Mouse (Mus musculus) gastrocnemius, postnatal 14 days (tissue): ENCODE measurements around the gene Dnah17. TPM values are rescaled to one million over a fixed set of nuclear protein-coding genes. Genes with fewer than 3 reads are reported as not detected.

Source experiments
- DNase-seq: peaks from one replicate; pipeline ENCODE4 v3.0.0; 2021; ENCODE audit warnings: mixed read lengths
- intact Hi-C: fragments of 180-260 bp; cut with DNase I; formaldehyde crosslinking; loops from one replicate; pipeline ENCODE4 v1.15.1; 2025; ENCODE audit warnings: low total_unique reads
- total RNA-seq, 2 experiments: library from RNA; stranded (reverse); gene quantifications; 2 replicates each; pipeline ENCODE4 v1.2.3; 2021

The Dnah17 gene
- total RNA-seq, 2 experiments from 2014 or later = 0.04 to 0.08 TPM

DNA sequence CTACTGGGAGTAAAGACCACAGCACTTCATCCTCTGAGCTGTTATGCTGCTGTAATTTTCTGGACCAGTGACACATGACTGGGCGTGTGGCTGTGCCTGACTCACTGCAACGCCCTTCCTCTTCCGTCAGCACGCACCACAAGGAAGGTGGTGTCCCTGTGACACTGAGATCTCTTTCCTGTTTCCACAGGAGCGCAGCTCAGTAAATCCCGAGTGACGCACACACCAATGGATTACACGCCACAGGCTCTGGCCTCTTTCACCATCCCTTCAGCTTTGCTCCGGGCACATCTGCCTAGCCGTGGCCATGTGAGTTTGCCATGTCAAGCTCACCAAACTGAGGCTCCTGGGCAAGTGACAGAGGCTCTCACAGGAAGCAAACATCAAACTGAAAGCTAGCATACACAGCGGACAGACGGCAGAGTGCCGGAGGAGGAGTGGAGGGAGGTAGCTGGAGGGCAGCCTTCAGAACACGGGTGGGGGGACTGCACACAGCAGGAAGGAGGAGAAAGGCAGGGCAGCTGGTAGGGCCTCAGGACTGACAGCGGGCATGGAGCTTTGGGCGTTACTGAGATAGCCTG lies 15.4 kb upstream of the Dnah17 start:
- no peak for DNase-seq
- intact Hi-C loops = no loop called here

DNA sequence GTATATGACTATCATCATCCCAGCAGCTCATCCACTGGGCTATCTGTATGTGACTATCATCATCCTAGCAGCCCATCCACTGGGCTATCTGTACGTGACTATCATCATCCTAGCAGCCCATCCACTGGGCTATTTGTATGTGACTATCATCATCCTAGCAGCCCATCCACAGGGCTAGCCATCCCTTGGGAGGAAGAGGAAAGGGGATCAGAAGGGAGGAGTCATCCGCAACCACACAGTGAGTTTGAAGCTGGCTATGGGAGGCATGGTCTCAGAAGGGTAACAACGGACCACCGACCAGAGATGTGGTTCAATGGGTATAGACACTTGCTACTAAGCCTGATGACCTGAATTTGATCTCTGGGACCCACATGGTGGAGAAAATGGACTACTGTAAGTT lies 14.7 kb upstream of the Dnah17 start:
- DNase-seq = no peak
- intact Hi-C loops = no loop called here

DNA sequence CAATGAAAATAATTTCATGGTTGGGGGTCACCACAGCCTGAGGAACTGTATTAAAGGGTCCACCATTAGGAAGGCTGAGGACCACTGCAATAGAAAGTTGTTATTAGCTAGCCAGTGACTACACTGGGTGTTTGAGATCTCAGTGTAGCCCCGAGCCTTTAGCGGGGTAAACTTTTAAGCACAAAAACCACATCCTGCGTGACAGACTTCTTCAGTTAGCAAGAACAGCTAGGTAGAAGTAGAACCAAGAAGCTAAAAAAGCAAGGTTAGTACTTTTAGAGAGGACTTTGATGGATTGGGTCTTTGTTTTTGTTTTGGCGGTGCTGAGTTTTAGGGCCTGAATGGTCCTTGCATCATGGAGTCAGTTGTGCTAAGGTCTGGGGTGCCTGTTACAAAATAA lies 13.3 kb upstream of the Dnah17 start:
- DNase-seq = no peak
- intact Hi-C loops = no loop called here

DNA sequence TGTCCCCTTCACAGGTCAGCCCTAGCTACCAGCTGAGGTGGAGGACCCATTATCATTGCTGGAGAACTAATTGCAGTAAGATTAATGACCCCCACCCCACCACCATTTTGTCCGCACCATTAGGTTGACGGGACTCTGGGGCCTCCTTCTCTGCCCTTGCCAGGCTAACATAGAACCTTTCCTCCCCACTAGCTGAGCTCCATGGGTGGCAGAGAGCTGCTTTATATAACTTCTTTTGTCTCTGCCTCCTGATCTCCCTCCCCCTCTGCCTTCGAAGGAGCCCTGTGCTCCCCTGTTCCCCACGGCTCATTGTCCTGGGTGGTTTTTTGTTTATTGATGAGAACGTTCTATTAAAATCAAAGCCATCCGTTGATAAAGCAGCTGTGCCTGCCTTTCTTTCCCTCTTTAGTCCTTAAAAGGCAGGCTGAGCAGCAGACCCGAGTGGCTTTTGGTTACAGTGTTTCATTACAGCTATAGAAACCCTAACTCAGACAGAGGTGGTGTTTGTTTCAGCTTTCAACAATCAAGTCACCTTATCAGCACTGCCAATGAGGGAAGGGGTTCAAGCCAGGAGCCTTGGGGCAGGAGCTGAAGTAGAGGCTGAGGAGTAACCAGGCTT lies 12.2 kb upstream of the Dnah17 start:
- DNase-seq = no peak
- intact Hi-C loops = no loop called here

DNA sequence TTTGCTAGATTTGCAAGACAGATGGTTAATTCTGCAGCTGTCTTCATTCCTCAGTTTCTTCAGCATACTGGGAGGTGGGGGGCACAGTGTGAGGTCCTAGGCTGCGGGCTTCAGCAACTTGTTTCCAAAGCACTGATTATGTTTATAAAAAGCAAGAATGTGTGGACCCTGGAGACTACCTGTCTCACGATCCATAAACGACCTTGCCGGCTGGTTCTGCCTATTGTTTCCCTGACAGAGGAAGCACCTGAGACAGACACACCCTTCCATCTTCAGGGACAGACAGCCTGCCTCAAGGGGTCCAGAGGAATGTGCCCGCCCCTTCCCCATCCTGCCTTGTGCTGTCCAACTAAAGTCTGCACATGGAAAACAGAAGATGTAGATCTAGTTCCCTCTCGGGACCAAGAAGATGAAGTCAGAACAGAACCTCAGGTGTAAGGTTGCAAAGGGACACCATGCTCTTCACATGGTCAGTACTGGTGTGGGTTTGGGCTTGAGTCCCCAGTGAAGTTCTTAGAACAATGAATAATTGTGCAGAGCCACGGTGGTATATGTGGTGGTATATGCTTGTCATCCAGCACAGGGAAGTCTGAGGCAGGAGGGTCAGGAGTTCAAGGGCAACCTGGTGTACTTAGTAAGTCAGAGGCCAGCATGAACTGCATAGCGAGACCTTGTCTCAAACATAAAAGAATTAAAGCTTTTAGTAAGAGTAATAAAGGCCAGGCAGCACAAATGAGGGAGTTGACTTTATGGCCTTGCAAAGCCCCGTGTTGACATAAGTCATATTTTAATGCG lies 10.5 kb upstream of the Dnah17 start:
- intact Hi-C loops = no loop called here
- no peak for DNase-seq

DNA sequence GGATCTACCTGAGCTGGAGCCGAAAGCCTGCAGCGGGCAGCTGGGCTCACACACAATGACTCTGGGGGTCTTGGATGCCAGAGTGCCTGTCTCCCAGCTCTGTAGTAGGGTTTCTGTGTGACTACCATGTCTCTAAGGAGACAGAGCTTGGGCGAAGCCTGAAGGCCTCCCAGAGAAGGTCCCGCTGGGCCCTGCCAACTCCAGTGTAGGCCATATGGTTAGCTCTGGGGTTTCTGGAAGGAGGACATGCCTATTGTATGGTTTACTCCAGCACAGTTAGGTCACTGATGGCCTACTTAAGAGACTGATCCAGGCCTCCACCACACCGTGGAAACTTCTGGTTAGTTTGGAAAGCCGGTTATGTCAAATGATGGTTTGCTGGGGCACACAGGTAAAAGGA lies 7.9 kb upstream of the Dnah17 start:
- intact Hi-C loops = no loop called here
- no peak for DNase-seq

DNA sequence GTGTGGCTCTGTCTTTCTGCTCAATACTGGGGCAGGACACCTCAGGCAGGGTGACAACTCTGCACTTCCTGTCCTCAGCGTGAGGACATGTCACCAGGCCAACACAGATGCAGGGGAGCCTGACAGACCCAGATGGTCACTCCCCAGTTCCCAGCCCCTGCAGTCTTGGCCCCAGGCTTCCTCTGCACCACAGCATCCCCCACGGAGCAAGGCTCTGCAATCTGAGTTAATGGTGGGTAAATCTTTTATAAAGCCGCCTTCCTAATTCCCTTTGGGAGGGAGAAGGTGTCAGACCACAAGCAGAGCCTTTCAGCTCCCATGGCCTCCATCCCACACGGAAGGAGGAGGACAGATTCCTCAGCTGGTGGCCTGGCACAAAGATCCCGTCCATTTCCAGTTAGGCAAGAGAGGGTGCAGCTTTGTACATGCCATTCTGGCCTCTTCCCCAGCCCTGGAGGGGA lies 5.8 kb upstream of the Dnah17 start:
- intact Hi-C loops = no loop called here
- no peak for DNase-seq

DNA sequence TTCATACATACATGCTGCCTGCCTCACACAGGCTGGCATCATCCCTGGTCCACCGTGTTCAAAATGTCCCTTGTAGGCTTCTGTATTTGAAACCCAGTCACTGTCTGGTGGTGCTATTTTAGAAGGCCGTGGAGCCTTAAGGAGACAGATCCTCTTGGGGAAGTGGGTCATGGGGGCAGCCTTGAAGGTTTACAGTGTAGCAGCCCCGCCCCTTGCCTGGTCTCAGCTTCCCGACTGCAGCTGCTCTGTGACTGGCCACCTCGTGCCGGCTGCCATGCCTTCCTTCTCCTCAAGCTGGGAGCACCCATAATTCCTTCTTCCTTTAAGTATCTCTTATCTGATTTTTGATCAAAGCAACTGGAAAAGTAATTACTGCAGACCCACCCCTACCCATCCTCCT lies 4.8 kb upstream of the Dnah17 start:
- intact Hi-C loops = no loop called here
- no peak for DNase-seq

DNA sequence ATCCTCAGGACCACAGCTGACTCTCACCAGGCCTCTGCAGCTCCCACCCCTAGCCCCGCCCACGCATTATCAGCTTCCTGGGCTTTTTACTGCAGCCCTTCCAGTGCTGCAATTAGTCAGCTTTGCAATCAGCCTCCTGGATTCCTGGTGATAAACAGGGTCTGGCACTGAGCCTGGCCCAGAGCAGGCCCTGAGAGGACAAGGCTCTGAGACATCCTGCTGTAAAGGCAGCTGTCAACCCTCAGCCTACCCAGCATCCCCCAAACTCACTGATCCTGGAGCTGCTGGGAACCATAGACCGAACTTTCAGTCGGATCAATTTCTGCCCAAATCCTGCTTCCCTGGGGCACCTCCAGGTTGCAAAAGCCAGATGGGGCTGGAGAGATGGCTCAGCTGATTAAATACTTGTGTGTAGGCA lies 3.3 kb upstream of the Dnah17 start:
- intact Hi-C loops = no loop called here
- DNase-seq = peak; percentile 23

DNA sequence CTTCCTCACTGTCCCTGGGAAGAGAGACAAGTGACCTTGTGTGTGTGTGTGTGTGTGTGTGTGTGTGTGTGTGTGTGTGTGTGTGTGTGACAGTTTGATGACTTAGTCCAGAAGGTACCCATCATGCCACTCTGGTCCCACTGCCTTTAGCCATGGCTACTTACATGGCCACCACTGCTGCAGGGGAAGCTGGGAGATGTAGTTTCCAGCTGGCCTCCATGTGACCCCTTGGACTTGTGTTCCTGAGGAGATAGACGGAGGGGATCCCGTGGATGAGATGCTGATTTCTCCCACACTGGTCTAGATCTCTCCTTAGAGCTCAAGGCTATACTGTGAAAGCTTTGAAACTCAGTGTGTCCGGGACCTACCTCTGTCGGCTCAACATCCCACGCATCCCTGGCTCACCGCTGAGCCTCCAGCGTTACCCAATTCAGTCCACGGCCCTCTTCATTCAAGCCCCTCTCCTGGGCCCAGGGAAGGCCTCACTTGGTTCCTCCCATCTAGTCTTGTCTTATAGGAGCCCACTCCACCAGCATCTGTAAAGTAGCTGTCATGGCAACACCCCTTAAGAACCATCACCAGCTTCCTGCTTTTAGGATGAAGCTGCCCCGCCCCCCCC lies 2.8 kb upstream of the Dnah17 start:
- no peak for DNase-seq
- intact Hi-C loops = no loop called here

DNA sequence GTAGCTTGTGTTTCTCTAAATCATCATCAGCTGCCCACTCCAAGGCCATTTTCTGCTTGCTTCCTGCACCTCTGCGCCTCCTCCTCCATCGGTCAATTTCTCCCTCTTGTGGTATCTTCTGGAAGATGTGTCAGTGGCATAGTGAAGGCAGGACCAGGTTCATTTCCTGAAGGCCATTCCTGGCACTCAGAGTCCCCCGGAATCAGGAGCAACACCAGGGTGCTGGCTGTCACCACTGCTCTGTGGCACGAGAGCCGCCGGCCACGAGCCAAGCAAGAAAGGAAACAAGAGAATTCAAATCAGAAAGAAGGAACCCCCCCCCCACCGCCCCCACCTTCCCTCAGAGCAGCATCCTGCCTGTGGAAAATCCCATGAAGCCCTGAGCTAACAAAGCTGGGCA lies 1.7 kb upstream of the Dnah17 start:
- DNase-seq = no peak
- intact Hi-C loops = no loop called here

DNA sequence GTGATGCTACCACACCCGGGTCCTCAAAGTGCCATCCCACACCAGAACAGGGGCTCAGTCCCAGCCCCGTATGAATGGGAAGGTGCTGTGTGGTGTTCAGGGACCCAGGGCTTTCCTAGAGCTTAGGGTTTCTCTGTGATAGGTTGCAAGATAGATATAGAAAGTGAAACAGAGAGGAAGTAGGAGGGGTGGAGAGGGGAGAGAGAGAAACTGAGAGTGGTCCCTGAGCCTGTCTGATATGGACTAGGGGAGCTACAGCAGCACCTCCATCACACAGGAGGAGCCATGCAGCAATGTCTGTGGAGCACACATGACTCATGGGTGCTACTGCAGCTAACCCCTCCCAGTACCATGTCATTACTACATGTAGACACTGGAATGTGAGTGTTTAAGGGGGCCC lies 622 bp downstream of the Dnah17 start:
- DNase-seq = no peak
- intact Hi-C loops = no loop called here

DNA sequence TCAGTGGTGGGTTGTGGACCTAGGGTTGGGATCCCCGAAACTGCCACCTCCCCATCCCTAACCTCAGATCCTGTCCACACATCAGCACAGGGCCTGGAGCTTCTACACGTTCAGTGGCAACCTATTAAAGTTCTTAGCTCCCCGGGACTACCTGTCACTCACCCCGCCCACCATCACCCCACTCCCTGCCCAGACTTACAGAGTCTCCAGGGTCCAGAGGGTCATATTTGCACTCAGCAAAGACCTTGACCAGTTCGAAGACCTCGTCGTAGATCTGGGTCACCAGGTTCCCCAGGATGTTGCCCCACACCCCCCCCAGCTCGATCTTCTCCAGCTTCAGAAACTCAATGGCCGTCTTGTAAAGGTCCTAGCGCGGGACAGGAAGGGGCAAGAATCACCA lies 8.8 kb downstream of the Dnah17 start:
- DNase-seq = no peak
- intact Hi-C loops = no loop called here

DNA sequence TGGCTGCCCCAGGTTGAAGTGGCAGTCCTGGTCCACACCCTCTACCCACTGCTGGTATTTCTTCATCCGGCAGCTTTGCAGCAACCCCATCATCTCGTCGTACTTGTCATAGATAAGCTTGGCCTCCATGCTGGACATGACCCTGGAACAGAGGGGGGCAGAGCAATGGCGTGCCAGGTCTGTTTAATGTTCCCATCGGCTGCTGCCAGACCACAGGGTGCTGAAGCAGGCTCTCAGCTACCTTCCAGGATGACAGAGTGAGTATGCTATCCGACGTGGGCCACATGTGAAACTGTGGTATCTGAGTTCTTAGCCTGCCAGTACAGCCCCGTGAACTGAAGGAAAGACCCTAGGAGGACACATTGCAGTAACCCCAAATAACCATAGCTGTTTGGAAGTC lies 11.7 kb downstream of the Dnah17 start:
- intact Hi-C loops = no loop called here

DNA sequence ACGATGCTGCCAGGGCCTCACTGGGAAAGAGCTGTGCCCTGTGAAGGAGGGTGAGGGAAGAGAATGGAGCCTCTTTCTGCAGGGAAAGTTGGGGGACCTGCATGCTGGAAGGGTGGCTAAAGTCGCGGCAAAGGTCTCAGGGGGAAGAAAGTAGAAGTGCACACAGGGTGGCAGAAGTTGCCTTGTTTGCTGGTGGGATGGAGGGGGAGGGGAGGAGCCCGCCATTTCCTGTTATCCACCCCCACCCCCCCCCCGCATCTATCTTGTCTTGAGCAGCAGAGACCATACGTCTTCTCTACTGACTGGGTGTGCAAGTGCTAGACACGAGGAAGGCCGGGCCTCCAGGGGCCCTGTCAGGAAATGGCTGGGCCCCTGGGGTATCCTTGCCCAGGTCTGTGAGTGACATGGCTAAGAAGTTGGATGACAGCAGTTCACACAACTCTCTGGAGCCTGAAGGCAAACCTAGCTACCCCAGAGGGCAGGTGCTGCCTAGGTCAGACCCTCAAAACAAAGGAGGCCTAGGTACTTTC lies 15.8 kb downstream of the Dnah17 start:
- DNase-seq = no peak
- intact Hi-C loops = no loop called here

More for the DNA sequence above, 11.7 kb downstream of the Dnah17 start:
- no peak for DNase-seq

DNA sequence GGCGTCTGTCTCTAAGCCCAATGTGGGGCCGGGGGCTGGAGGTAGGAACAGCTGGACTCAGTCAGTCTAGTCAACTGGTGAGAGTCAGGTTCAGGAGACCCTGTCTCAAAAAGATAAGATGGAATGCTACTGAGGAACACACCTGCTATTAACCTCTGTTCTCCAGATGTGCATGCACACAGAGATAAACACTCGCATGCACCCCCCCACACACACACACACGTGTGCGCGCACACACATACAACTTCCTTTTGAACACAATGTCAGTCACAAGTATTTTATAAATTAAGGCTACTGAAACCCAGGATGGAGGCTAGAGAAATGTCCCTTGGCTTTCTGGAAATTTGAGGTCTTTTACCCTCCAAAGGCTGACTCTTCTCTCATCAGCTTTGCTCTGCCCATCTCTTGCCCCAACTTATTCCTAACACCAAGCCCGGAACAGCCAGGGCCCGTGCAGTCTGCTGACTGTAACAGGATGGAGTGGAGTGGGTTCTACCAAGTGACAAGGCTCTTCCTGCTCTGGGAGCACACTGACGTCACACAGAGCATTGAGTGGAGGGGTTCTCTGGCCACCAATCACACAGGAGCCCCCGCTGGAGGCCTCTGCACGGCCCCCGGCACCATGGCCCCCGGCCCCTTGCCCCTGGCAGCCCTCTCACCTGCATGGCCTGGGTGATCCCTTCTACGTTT lies 16.8 kb downstream of the Dnah17 start:
- DNase-seq = no peak
- intact Hi-C loops = no loop called here

DNA sequence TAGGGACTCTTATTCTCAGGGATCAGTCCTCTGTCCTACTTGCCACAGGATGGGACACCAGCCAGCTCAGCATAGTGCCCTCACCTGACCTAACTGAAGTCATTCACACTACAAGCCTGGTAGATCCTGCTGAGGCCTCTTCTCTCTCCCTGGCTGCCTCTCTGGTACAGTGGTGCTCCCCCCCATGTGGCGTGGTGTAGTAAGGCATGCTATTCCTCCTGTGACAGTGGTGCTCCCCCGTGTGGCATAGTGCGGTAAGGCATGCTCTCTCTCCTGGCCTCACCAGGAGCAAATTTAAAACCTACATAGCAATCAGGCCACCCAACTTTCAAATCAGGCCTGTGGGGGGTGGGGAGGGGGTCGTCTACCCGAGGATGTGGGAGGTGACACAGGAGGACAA lies 26.4 kb downstream of the Dnah17 start:
- intact Hi-C loops = loop anchor here (5.0 kb wide), 2 partner anchors 118 to 237 kb away; no protein-coding TSS in a partner anchor
- DNase-seq = peak; percentile 84

DNA sequence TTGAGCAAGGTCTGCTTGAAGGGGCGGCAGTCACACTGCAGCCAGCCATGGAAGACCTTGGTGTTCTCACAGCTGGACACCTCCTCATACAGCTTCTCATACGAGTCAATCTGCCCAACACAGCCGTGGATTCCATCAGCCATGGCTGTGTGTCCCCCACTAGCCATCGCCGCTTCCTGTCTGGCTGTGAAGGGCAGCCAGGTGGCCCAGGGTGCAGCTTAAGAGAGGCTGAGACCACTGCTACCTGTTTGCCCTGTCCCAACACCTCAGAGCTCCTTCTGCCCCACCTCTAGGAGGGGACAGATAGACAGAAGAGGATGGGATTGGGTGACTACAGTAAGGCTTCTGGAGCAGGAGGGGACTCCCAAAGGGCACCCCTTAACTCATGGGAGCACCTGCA lies 27.1 kb downstream of the Dnah17 start:
- intact Hi-C loops = loop anchor here (2.0 to 5.0 kb wide), 3 partner anchors 23 to 236 kb away; no protein-coding TSS in a partner anchor

DNA sequence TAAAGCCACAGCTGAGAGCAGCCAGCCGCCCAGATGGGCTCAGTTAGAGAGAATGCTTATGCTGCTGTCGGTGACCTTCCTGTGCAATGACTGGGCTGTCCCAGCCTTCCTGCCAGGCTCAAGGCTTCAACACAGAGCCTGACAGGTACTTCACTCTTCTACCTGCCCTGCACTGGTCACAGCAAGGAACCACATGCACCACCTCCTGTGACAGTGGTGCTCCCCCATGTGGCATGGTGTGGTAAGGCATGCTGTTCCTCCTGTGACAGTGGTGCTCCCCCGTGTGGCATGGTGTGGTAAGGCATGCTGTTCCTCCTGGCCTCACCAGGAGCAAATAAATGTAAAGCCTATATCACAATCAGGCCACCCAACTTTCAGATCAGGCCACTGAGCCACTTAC lies 27.6 kb downstream of the Dnah17 start:
- intact Hi-C loops = loop anchor here (2.0 to 5.0 kb wide), 3 partner anchors 22 to 236 kb away; no protein-coding TSS in a partner anchor
- DNase-seq = peak; percentile 87

More for the DNA sequence above, 27.1 kb downstream of the Dnah17 start:
- no peak for DNase-seq
